Mouse (Mus musculus): Measurements from ENCODE around the gene Gm10096.
"Not testable (repeated sequence)": the region's sequence is repeated elsewhere in the genome, so short reads cannot be mapped to it uniquely, and the experiment has no call there.

DNA sequence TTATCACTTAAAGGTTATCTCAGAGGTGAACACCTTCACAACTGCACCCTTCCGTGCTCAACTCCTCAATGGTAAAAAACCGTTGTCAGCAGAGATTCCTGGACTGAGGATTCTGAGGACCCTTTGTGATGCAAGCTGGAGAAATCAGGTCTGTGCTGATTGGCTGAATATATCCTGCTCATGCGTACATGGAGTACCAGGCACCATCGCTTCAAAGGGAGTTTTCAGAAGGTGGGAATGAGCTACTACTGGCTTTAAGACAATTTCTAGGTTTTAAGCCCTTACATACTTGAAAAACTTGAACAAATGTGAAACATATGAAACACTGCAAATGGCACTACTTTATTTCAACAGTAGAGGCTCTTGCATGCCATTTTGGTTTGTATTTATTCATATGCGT is at the start of gene Gm10096:
- not testable (repeated sequence) for TF ChIP-seq EP300, CTCF (IDR thresholded peaks at IDR 0.05; ENCODE audit: low read depth)

Data from heart, postnatal 0 days (tissue).